Mouse (Mus musculus) small intestine, adult 2 months (tissue): ENCODE measurements at regions not wholly inside any gene's neighbourhood (a gene's known extent, or its start where the extent isn't known, plus 50 kb on each side); places are given as distances from the start of the nearest gene placed in this dataset.

Experiments
- H3K27ac ChIP-seq: fragments of 200-500 bp; 2 replicates; pipeline ENCODE4 v1.5.1; 2012; ENCODE audit warnings: low read depth, low read length, control low read depth, inconsistent platforms; ENCODE audit not compliant: insufficient read depth
- H3K27me3 ChIP-seq: fragments of 200-500 bp; 2 replicates; pipeline ENCODE4 v1.6.1; 2012; ENCODE audit warnings: mild to moderate bottlenecking, moderate library complexity, low read length, inconsistent platforms; ENCODE audit not compliant: control insufficient read depth, insufficient read depth
- H3K36me3 ChIP-seq: fragments of 200-500 bp; 2 replicates; pipeline ENCODE4 v1.6.1; 2012; ENCODE audit warnings: mild to moderate bottlenecking, low read length, control low read depth, inconsistent platforms; ENCODE audit not compliant: control insufficient read depth, insufficient read depth
- H3K4me1 ChIP-seq: fragments of 200-500 bp; 2 replicates; pipeline ENCODE4 v1.6.1; 2012; ENCODE audit warnings: low read length, inconsistent platforms, mixed read lengths; ENCODE audit not compliant: control insufficient read depth, insufficient read depth, insufficient read length
- H3K4me3 ChIP-seq: fragments of 200-500 bp; 2 replicates; pipeline ENCODE4 v1.5.1; 2012; ENCODE audit warnings: low read depth, mild to moderate bottlenecking, control low read depth, inconsistent platforms, low read length, moderate library complexity
- CTCF ChIP-seq: fragments of 200-500 bp; IDR thresholded peaks from 2 replicates; pipeline ENCODE4 v1.5.1; 2012; ENCODE audit warnings: low read depth, mild to moderate bottlenecking, control low read depth, inconsistent platforms, low read length, moderate library complexity, mixed read lengths; ENCODE audit not compliant: insufficient replicate concordance, insufficient read length; ENCODE audit errors: extremely low read depth
- POLR2A ChIP-seq: fragments of 200-500 bp; IDR thresholded peaks from 2 replicates; pipeline ENCODE4 v1.6.1; 2012; ENCODE audit warnings: low read depth, mild to moderate bottlenecking, control low read depth, inconsistent platforms, low read length, moderate library complexity
- WGBS: fragments of 180-500 bp; shearing (Covaris S2); methylation state at CpG from one replicate; pipeline ENCODE4 v1.1.7; 2018; 5-methylcytosine and 5-hydroxymethylcytosine counted together

- TF ChIP-seq CTCF (no peak), POLR2A (no peak)
- Histone ChIP-seq H3K4me3 (no peak overlapping the region), H3K27ac (no peak overlapping the region), H3K36me3 (no peaks in the 10 kb centered on the region), H3K27me3 (no peaks in the 10 kb centered on the region), H3K4me1 (no peaks in the 10 kb centered on the region)
- 81% methylated on average over 9 of the region's 9 CpGs for WGBS
Observed at GRCm38 (mm10) chr10:45890088-45890626, 312.5 kb downstream of the Hace1 start.

- no peaks in the 10 kb centered on the region for H3K4me1 ChIP-seq
- no peaks in the 10 kb centered on the region for H3K36me3 ChIP-seq
- no peak overlapping the region for H3K27ac ChIP-seq
- TF ChIP-seq POLR2A (no peak), CTCF (no peak)
- no peak overlapping the region for H3K4me3 ChIP-seq
- H3K27me3 ChIP-seq, result no peaks in the 10 kb centered on the region
- WGBS, result 76% methylated on average over 2 of the region's 2 CpGs
Observed at GRCm38 (mm10) chr10:45892464-45892863, 314.8 kb downstream of the Hace1 start.

GRCm38 (mm10) chr10:45893894-45894831 lies 316.5 kb downstream of the Hace1 start:
- no peaks in the 10 kb centered on the region for H3K4me1 ChIP-seq
- no peaks in the 10 kb centered on the region for H3K27me3 ChIP-seq
- H3K36me3 ChIP-seq, result no peaks in the 10 kb centered on the region
- TF ChIP-seq POLR2A (no peak), CTCF (no peak)
- WGBS, result 78% methylated on average over 2 of the region's 2 CpGs
- H3K27ac ChIP-seq, result no peak overlapping the region
- H3K4me3 ChIP-seq, result no peak overlapping the region

- 18% methylated on average over 3 of the region's 3 CpGs for WGBS
Observed at GRCm38 (mm10) chr10:45916928-45917327, 339.3 kb downstream of the Hace1 start.

GRCm38 (mm10) chr10:45925746-45926145 lies 348.1 kb downstream of the Hace1 start:
- H3K27me3 ChIP-seq, result no peaks in the 10 kb centered on the region
- H3K36me3 ChIP-seq, result no peaks in the 10 kb centered on the region
- no peak overlapping the region for H3K27ac ChIP-seq
- TF ChIP-seq CTCF, result no peak
- no peak for TF ChIP-seq POLR2A
- WGBS, result 51% methylated on average over 1 of the region's 1 CpGs
- no peaks in the 10 kb centered on the region for H3K4me1 ChIP-seq
- no peak overlapping the region for H3K4me3 ChIP-seq

More at GRCm38 (mm10) chr10:45916928-45917327, 339.3 kb downstream of the Hace1 start:
- no peaks in the 10 kb centered on the region for H3K4me1 ChIP-seq
- H3K27me3 ChIP-seq, result no peaks in the 10 kb centered on the region
- no peaks in the 10 kb centered on the region for H3K36me3 ChIP-seq
- no peak for TF ChIP-seq POLR2A
- TF ChIP-seq CTCF, result no peak
- H3K27ac ChIP-seq, result no peak overlapping the region
- no peak overlapping the region for H3K4me3 ChIP-seq

- no peaks in the 10 kb centered on the region for H3K36me3 ChIP-seq
- no peak overlapping the region for H3K27ac ChIP-seq
- no peak for TF ChIP-seq POLR2A
- no peak for TF ChIP-seq CTCF
- H3K4me1 ChIP-seq, result no peaks in the 10 kb centered on the region
- H3K27me3 ChIP-seq, result no peaks in the 10 kb centered on the region
- WGBS, result 84% methylated on average over 4 of the region's 4 CpGs
- no peak overlapping the region for H3K4me3 ChIP-seq
Observed at GRCm38 (mm10) chr10:45933631-45934310, 356.1 kb downstream of the Hace1 start.

- TF ChIP-seq POLR2A (no peak), CTCF (no peak)
- H3K27me3 ChIP-seq, result no peaks in the 10 kb centered on the region
- H3K4me3 ChIP-seq, result no peak overlapping the region
- no peaks in the 10 kb centered on the region for H3K4me1 ChIP-seq
- H3K27ac ChIP-seq, result no peak overlapping the region
- no peaks in the 10 kb centered on the region for H3K36me3 ChIP-seq
Observed at GRCm38 (mm10) chr10:45957686-45958085, 380.1 kb downstream of the Hace1 start.
